Mouse (Mus musculus) ES-Bruce4 (cell line): ENCODE results near the gene Hus1b. TPM values are rescaled to one million over a fixed set of nuclear protein-coding genes. Genes with fewer than 3 reads are reported as not detected.

Experiments used
- H3K27ac ChIP-seq: 2 replicates; pipeline ENCODE4 v1.5.1; 2012; ENCODE audit warnings: low read length, inconsistent platforms; ENCODE audit not compliant: insufficient read depth
- H3K27me3 ChIP-seq: 2 replicates; pipeline ENCODE4 v1.6.1; 2012; ENCODE audit warnings: mild to moderate bottlenecking, low read length, inconsistent platforms; ENCODE audit not compliant: control insufficient read depth, poor library complexity, insufficient read depth, severe bottlenecking
- H3K36me3 ChIP-seq: 2 replicates; pipeline ENCODE4 v1.6.1; 2012; ENCODE audit warnings: inconsistent platforms, mild to moderate bottlenecking, low read length, moderate library complexity; ENCODE audit not compliant: control insufficient read depth, poor library complexity, insufficient read depth, severe bottlenecking
- H3K4me1 ChIP-seq: one replicate; pipeline ENCODE4 v1.8.1; 2011; ENCODE audit warnings: low read length; ENCODE audit not compliant: control insufficient read depth, insufficient read depth
- H3K4me3 ChIP-seq: 2 replicates; pipeline ENCODE4 v1.5.1; 2011; ENCODE audit warnings: low read depth, mild to moderate bottlenecking, low read length
- H3K9ac ChIP-seq: 2 replicates; pipeline ENCODE4 v1.6.1; 2012; ENCODE audit warnings: low read depth, mild to moderate bottlenecking, inconsistent platforms; ENCODE audit not compliant: poor library complexity, severe bottlenecking
- H3K9me3 ChIP-seq: replicated peaks from 2 replicates; pipeline ENCODE4 v1.6.1; 2012; ENCODE audit warnings: mild to moderate bottlenecking, low read length, inconsistent platforms; ENCODE audit not compliant: control insufficient read depth, poor library complexity, insufficient read depth, severe bottlenecking
- CTCF ChIP-seq: IDR thresholded peaks from one replicate; pipeline ENCODE4 v1.8.1; 2011; ENCODE audit warnings: low read depth, low read length
- EP300 ChIP-seq: IDR thresholded peaks from 2 replicates; pipeline ENCODE4 v1.6.1; 2011; ENCODE audit warnings: low read depth, low read length; ENCODE audit not compliant: insufficient read depth
- POLR2A ChIP-seq: IDR thresholded peaks from one replicate; pipeline ENCODE4 v1.8.1; 2011; ENCODE audit warnings: low read length; ENCODE audit not compliant: insufficient read depth
- polyA plus RNA-seq: library from polyadenylated mRNA; stranded (reverse); fragments of >200 nt; gene quantifications from 2 replicates; pipeline ENCODE4 v1.2.4, GENCODE M21; 2011; ENCODE audit warnings: low read depth; ENCODE audit not compliant: missing spikeins, insufficient read depth, insufficient read length

Gene Hus1b
- polyA plus RNA-seq, 1 experiment, result 0.67 TPM

DNA sequence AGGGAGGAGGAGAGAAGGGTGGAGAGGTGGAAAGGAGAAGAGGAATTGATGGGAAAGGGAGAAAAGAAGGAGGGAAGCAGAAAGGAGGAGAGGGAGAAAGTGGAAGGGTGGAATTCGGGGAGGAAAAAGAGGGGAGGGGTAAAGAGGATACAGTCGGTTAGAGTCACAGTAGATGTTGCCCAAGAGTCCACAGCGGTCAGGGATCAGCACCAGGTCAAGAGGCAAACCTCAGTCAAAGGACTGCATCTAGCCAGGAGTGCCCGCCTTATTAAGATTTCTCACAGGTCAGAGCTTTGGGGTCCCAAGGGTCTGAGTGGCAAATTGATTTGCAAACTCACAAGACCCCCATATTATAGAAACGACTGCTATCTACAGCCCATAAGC is 26.7 kb upstream of the Hus1b start:
- no peaks in the 10 kb centered on the region for H3K9me3 ChIP-seq
- H3K4me3 ChIP-seq, result peak overlapping the region; percentile 72
- no peaks in the 10 kb centered on the region for H3K4me1 ChIP-seq
- no peak overlapping the region for H3K27ac ChIP-seq
- H3K36me3 ChIP-seq, result no peaks in the 10 kb centered on the region
- H3K27me3 ChIP-seq, result no peaks in the 10 kb centered on the region
- TF ChIP-seq POLR2A (no peak), EP300 (no peak), CTCF (no peak)
- peak overlapping the region; percentile 70 for H3K9ac ChIP-seq

GRCm38 (mm10) chr13:30973501-30974246 is 26.1 kb upstream of the Hus1b start, which contains the start of the genes Exoc2 and Gm5447:
Exoc2 (minus strand) TSS chr13:30974093.
Gm5447 (plus strand) TSS chr13:30974204.
- H3K9ac ChIP-seq, result peak within 1 kb of the TSS; percentile 70
- TF ChIP-seq CTCF (no peak), EP300 (0 out of 2 replicates have a peak, but pooled peaks have one; percentile 48), POLR2A (no peak)
- H3K36me3 ChIP-seq, result no peaks in the 10 kb centered on the region
- H3K4me3 ChIP-seq, result peak within 1 kb of the TSS; percentile 72
- peak within 1 kb of the TSS; percentile 26; the same call in 1 of the 2 replicates for H3K27ac ChIP-seq
- H3K27me3 ChIP-seq, result no peaks in the 10 kb centered on the region
- H3K9me3 ChIP-seq, result no peaks in the 10 kb centered on the region
- H3K4me1 ChIP-seq, result no peaks in the 10 kb centered on the region

DNA sequence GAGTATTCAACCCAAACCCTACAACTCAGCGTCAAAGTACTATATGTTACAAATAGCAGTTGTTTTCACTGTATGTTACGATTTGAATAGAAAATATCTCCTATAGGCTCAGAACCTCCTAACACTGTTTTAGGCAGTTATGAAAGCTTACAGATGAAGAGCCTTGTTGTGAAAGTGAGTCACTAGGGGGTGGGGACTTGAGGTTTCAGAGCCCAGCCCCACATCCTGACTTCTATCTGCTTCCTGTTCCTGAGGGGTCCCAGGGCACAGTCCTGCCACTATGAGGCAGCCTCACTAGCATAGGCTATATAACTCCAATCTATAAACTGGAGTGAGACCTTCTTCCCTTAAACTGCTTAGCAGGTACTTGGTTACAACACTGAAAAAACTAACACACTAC is 24.5 kb upstream of the Hus1b start:
- H3K9ac ChIP-seq, result no peak overlapping the region
- no peaks in the 10 kb centered on the region for H3K4me1 ChIP-seq
- no peaks in the 10 kb centered on the region for H3K27me3 ChIP-seq
- no peaks in the 10 kb centered on the region for H3K36me3 ChIP-seq
- H3K27ac ChIP-seq, result no peak overlapping the region
- no peak for TF ChIP-seq EP300
- TF ChIP-seq CTCF, result no peak
- TF ChIP-seq POLR2A, result no peak
- H3K4me3 ChIP-seq, result no peak overlapping the region
- H3K9me3 ChIP-seq, result no peaks in the 10 kb centered on the region

GRCm38 (mm10) chr13:30971047-30971446 is 23.5 kb upstream of the Hus1b start:
- Histone ChIP-seq H3K9ac (no peak overlapping the region), H3K4me3 (no peak overlapping the region), H3K27me3 (no peaks in the 10 kb centered on the region), H3K4me1 (no peaks in the 10 kb centered on the region), H3K9me3 (no peaks in the 10 kb centered on the region), H3K36me3 (no peaks in the 10 kb centered on the region), H3K27ac (no peak overlapping the region)
- TF ChIP-seq POLR2A (no peak), CTCF (no peak), EP300 (no peak)

GRCm38 (mm10) chr13:30968311-30968710 is 20.8 kb upstream of the Hus1b start:
- H3K27me3 ChIP-seq, result no peaks in the 10 kb centered on the region
- no peaks in the 10 kb centered on the region for H3K4me1 ChIP-seq
- no peak for TF ChIP-seq EP300
- no peak for TF ChIP-seq POLR2A
- TF ChIP-seq CTCF, result no peak
- no peak overlapping the region for H3K9ac ChIP-seq
- no peaks in the 10 kb centered on the region for H3K9me3 ChIP-seq
- no peak overlapping the region for H3K4me3 ChIP-seq
- no peak overlapping the region for H3K27ac ChIP-seq
- no peaks in the 10 kb centered on the region for H3K36me3 ChIP-seq

- H3K27ac ChIP-seq, result no peak overlapping the region
- TF ChIP-seq EP300, result no peak
- TF ChIP-seq POLR2A, result no peak
- no peak for TF ChIP-seq CTCF
- no peaks in the 10 kb centered on the region for H3K4me1 ChIP-seq
- H3K36me3 ChIP-seq, result no peaks in the 10 kb centered on the region
- no peaks in the 10 kb centered on the region for H3K9me3 ChIP-seq
- no peaks in the 10 kb centered on the region for H3K27me3 ChIP-seq
- no peak overlapping the region for H3K9ac ChIP-seq
- H3K4me3 ChIP-seq, result no peak overlapping the region
These were observed 18.9 kb upstream of the Hus1b start for GRCm38 (mm10) chr13:30966507-30966911.
